Mouse (Mus musculus) mouse embryonic stem cell (cell line): Measurements from ENCODE around the gene Sf3b6.
"Not testable (repeated sequence)": the region's sequence is repeated elsewhere in the genome, so short reads cannot be mapped to it uniquely, and the experiment has no call there.

Source experiments
- in situ Hi-C, 2 experiments: fragments of 300-500 bp; cut with MboI; formaldehyde crosslinking; loops; 1 replicate in 1 of 2; 3 replicates in 1 of 2; pipeline ENCODE4 v1.14.3; 2019 to 2020; ENCODE audit warnings: low sequenced_read_pairs in 2 of 2, low pct_unique_long_range_greater_than_20kb in 1 of 2, mixed read lengths in 1 of 2; ENCODE audit not compliant: unreplicated experiment in 1 of 2

The Sf3b6 gene

DNA sequence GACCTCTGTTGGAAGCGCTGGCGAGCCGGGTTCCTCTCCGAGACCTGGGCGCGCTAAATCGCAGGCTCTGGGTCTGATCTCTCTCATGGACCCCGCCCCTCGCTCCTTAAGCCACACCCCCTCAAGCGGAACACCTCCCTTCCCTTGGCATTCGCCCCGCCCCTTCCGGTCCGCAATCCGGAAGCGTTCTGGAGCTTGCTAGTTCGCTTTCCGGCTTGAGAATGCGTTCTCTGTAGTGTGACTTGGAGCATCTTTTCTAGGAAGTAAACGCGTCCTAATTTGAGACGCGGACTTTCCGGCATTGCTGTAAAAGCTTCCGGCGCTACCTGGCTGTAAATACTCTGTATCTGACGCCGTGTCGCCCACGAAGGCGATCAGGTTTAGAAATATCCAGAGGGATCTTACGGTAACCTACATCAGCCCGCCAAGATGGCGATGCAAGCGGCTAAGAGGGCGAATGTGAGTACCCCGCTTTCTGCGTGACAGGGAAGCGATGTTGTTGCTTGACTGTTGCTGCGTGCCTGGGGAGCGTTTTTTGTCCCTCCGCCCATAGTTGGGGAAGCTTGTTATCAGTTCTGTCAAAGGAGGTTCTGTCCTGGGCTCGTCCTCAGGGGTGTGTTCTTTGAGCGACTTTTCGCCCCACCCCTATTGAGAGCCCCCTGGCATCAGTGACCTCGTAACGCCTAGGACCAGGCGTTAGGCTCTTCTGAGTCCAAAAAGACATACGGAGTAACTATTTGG, at the start of gene Sf3b6:
TSS of gene Sf3b6 (plus strand) at position 184 of the 741 bp plus-strand sequence.
- in situ Hi-C loops: no loop called here

DNA sequence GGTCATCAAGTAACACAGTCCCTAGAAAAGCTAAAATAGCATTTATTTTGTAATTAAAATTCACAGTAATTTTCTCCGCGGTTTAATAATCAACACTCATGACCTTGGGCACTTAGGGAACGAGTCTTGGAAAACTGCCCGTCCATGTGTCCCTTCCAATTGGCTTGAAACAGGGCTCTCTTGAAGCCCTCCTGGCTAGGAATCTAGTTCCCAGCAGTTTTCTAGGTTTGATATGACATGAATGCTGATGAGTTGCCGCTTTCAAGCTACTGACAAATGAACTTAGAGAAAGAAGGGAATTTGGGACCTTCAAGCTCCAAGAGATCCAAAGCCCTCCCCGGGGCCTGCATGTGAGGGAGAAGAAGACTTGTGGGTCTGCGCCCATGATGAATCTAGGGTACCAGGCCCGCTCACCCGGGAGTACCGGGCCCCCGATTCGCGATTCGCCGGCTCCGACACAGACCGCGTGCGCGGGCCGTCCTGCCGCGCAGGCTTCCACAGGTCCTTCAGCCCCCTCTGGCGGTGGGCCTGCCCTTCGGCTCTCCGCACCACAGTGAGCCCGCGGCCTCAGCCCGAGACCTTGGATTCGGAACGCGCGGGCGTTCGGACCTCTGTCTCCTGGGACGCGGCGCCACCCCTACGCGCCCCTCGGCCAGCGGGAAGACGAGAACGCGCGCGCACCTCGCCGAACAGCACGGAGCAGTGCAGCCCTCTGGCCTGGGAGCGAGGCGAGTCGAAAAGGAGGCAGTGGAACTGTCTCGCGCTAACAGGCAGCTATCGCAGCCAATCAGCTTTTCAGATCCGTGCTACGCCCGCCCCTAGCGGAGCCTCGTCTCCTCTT, 48.6 kb upstream of the Sf3b6 start, which contains the start of the genes Pfn4 and Fam228b:
TSS of gene Pfn4 (plus strand) at position 531 of the 841 bp plus-strand sequence.
TSS of gene Fam228b (minus strand) at position 776 of the 841 bp plus-strand sequence.
- in situ Hi-C loops: no loop called here

DNA sequence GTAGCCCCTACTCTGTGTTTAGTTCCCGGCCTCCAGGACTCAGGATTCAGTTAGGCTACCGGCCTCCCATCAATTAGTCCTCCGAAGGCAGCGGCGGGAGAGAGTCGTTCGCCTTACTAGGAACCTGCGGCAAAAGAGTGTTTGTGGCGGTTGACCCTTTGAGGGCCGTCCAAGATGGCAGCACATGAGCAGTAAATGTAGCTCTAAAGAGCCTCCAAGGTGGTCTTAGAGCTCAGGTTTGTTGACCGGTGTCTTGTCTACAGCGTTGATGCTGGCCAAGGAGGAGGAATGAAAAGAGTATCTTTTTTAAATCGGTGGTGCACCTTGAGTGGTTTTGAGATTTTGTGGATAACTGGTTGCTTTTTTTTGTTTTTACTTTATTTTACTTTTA, 48.0 kb upstream of the Sf3b6 start:
- in situ Hi-C loops: no loop called here

DNA sequence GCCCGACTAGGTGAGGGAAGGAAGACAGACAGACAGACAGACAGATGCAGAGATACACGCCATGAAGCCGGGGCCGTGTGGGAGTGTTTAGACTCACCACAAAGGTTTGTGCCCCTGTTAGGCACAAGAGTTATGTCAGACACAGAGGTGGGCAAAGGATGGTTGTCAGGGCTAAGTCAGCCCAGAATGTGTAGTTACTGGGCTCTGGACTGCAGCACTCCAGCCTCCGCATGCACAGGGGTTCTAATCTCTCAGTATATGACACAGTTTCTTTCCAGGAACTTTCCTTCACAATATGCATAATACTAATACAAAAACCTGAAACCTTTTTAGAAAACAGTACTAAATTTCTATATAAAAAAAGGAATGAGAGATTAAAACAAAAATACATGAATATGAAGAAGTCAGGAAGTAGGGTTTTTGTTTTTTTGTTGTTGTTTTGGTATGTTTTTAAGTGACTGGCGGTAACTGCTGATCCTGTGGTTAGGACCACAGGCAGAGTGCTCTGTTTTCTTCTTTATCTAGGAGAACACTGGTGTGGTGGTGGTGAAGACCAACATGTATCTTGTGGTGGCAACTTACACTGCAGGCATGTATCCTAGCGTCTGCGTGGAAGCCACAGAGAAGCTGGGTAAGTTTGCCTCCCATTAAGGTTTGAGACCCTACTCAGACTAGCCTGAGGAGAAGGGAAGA, 42.3 kb upstream of the Sf3b6 start:
- in situ Hi-C loops: no loop called here

DNA sequence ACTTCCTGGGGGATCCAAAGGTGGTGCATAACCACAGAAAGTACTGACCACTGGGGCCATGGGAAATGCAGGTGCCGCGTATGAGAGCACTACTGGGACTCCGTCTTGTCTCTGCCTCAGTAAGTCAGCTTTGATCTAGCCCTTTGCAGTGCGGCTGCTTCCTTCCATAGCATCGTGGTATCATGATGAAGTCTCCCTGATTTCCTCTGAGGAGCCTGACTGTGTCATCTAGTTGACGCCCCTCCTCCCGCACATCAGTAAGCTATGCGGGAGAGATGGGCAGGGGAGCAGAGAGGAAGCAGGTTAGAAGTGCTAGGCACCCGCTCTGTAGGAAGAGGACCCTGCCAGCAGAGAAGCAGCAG, 41.8 kb upstream of the Sf3b6 start:
- in situ Hi-C loops: no loop called here

DNA sequence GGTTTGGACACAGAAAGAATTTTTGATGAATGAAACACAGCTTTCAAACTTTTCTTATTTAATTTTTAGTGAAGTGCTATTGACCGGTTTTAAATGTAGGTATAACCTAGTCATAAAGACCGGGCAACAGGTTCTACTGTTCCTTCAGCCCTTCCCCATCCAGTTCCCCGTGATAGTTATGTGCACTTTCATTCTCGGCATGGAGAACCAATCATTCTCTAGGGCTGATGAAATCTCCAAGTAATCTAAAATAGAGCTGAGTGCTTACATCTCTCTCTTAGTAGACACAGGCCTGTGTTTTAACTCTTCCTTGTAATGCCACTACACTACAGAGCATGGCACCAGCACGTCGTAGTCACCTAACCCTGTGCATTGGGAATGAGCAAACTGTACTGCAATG, 39.6 kb upstream of the Sf3b6 start:
- in situ Hi-C loops: no loop called here

DNA sequence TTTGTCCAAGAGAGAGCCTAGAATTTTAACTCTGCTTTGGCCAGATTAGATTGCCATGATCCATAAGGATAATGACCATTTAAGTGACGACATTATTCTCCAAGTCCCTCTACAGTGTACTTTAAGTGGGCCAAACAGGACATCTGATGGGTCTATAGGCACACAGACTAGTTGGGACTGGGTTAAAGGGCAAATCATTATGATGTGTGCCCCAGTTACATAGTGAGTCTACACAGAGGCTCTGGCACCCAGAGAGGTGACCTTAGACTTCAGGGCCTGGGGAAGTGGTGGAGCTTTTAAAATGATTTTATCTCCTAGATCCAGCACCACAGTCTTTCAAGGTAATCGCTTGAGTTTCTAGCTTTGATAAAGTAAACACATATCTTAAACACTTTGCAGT, 37.1 kb upstream of the Sf3b6 start:
- in situ Hi-C loops: no loop called here

DNA sequence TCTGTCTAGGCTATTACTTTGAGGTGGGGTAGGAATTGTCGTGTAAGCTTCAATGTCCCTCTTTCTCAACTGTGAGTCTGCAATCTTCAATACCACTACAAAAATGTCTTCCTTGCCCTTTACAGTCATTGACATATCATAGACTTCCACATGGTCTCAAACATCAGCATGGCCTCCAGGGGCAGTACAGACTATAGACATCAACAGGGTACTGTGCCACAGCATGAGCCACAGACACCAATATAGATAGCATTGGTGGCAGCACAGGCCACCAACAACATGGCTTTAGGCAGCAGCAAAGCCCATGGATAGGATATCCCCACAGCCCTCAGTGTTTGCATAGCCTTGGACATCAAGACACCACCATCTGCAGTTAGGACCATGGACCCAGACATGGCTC, 36.1 kb upstream of the Sf3b6 start:
- in situ Hi-C loops: no loop called here

DNA sequence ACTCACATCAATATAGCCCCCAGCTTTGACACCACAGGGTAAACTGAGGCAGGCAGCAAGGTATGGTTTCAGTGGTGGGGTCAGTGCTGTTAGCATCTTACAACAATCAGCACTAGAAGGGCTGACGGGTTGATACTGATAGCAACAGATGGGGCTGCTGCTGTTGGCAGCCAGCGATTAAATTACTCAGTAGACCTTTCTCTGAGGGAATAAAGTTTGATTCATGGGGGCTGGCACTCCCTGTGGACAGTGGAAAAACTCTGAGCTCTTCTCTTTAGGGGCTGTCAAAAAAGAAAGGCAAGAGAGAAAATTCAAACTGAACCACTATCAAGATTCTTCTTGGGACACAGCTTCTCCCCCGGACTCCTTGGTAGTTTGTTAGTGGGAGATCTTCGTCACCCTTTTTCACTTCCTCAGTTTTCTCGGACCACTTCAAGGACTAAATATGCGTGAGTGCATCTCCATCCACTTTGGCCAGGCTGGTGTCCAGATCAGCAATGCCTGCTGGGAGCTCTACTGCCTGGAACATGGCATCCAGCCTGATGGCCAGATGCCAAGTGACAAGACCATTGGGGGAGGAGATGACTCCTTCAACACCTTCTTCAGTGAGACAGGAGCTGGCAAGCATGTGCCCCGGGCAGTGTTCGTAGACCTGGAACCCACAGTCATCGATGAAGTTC, 35.5 kb upstream of the Sf3b6 start:
- in situ Hi-C loops: not testable (repeated sequence)

DNA sequence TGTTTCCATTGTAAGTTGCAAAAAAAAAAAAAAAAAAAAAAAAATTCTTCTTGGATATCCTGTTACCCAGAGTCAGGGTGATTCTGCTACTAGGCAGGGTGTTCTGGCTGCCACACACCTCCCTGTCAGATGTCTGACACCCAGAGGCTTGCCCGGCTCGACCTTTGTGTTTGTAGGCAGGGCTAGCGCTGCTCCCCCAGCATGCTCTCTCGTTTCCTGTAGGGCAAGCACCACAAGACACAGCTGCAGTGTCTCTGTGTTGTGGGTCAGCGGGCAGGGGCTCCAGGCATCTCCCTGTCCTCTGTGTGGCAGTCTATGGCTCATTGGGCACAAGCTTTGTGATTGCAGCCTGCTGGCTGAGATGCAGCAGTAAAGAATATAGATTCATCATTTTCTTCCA, 33.7 kb upstream of the Sf3b6 start:
- in situ Hi-C loops: no loop called here

DNA sequence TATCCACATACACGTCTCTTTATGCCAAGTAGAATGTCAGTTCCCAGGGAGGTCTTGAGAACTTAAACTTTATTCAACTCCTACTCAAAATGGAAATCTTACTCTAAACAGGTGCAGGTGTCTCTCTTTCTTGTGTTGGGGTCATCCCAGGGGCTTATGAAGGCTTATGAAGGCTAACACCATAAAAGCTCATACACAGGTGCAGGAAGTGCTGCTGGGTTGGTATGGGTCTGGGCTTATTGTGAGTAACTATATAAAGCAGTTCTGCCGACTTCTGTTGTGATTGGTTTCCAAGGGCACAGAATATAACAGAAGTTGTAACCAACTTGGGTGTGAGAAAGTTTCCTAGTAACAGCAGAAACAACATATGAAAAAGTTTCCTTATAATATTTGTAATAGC, 32.9 kb upstream of the Sf3b6 start:
- in situ Hi-C loops: no loop called here

DNA sequence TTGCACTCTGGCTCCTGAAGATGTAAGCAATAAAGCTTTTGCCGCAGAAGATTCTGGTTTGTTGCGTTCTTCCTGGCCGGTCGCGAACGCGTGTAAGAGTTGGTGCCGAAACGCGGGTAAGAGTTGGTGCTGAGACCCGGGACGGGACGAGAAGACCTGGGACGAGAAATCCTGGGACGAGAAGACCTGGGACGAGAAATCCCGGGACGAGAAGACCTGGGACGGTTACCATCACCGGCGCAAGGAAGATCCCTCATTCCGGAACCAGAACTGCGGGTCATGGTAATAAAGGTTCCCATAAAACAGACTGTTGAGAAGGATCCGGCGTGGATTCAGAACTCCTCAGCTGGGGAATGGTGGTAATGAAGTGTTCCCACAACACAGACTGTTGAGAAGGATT, 29.2 kb upstream of the Sf3b6 start:
- in situ Hi-C loops: not testable (repeated sequence)

DNA sequence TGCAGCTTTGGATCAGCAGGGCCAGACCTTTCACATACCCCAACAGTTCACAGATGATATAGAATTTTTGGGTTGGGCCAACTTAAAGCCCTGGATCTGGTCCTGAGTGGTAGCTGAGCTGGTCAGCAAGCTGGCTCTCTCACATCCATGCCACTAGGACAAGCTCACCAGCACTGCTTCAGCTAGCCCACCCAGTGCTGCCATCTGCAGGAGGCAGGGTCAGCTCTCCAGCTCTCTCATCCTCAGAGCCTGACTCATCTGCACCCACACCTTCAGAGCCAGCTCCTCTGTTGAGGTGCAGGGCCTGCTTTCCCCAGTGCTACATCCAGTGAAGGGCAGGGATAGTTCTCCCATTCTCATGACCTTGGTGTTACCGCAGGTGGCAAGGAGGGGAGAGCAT, 23.6 kb upstream of the Sf3b6 start:
- in situ Hi-C loops: no loop called here

DNA sequence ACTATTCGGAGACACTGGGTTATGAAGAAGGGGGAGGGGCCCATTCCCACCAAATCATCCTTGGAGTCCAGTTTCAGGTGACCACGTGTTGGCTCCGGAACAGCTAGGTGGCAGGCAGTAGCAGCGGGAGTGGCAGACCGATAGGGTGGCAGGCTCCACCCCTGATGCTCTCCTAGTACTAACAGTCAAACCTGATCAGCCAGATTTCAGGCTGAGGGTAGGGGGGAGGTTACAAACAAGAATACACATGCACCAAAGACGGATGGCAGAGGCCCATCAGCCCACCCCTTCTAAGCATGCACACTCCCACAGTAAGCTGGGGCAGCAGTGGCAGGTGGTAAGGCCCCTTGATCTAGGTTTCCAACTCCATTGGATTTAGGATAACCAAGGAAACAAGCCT, 19.9 kb upstream of the Sf3b6 start:
- in situ Hi-C loops: not testable (repeated sequence)

DNA sequence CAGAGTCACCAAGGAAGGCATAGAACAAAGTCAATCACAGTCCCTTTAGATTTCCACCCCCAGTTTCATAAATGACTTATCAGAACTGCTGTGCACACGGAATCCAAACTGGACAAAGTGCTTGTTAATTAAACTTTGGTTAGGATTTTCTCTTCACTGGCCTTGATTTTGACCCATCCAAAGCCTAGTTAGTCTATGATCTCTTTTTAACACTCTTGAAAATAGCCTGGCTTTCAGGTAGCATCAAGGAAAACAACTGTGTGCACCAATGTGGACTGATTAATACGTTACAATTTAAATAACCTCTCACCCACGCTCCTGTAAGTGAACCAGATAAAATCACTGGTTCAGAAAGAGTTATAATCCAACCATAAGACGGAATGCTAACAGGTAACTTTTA, 6.3 kb upstream of the Sf3b6 start:
- in situ Hi-C loops: no loop called here

DNA sequence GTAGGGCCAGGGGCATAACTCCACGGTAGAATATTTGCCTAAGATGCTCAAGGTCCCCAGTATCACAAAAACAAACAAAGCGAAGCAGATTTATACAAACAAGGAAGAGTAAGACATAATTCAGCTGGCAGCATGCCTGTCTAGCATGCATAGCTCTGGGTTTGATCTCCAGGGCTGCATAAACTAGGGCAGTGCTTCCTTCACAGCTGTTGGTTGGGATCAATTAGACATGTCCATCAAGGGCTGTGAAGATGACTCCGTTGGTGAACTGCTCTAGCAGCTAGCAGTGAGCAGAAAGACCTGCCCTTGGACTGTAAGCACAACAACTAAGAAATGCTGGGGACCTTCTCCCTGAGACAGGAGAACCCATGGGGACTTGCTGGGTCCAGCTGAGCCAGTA, 5.6 kb upstream of the Sf3b6 start:
- in situ Hi-C loops: no loop called here

DNA sequence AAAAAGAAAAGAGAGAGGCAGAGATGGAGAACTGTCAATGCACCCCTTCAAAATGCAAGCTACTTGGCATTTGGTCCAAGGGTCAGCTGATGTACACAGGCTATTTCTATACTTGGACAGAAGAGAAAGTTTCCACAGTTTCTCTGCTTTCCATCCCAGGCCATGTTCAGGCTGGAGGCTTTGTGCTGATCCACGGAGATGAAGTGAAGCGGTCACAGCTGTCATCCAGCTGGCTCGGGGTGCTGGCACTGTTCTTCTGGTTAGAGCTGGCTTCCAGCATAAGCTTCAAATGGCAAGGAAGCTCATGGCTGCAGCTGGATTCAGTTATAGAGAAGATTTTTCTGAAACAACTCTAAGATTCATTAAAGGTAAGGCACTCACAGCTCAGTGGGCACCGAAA, 3.7 kb upstream of the Sf3b6 start:
- in situ Hi-C loops: no loop called here

DNA sequence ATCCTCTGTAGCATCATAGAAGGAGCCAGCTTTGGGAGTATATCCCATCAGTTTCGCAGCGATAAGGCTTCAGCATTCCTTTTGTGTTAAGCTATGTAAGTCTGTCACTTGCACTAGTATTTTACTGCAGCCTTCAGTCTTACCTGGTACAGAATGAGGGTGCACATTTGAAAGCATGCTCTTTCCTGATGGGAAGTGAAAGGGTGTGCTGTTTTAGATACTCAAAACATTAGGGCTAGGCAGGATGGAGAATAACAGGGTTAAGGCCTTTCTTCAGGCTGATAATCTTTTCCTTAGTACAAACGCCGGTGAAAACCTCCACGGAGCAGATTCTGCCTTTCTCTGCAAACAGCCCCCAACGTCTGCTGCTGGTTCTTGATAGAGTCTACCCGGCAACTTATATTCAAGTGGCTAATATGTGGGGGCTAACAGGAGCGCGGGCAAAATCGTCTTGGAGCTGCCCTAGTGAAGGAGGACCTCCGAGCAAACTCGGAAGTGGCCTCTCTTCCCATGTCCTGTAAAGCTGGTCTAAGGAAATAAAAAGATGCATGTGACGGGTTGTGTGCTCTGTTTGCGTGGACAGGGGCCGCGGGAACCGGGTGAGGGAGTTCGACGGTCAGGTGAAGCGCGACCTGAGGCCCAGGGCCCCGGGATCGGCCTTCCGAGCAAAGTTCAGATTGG, 524 bp upstream of the Sf3b6 start:
- in situ Hi-C loops: no loop called here
